Mouse (Mus musculus) thymus, postnatal 4 days (tissue): ENCODE results near the gene Smagp.
A peak's percentile ranks its signal among the peaks of the same experiment; 100 is the strongest.

Source experiments
- DNase-seq: peaks from one replicate; pipeline ENCODE4 v3.0.0; 2021

The Smagp gene

GRCm38 (mm10) chr15:100636700-100637501 is at the start of gene Smagp:
TSS of gene Smagp (minus strand) at chr15:100636940.
- peak; percentile 45 for DNase-seq

- no peak for DNase-seq
Measured at GRCm38 (mm10) chr15:100686434-100686833, 49.7 kb upstream of the Smagp start.

GRCm38 (mm10) chr15:100685849-100686248 is 49.1 kb upstream of the Smagp start:
- no peak for DNase-seq

GRCm38 (mm10) chr15:100685255-100685654 is 48.5 kb upstream of the Smagp start:
- peak; percentile 45 for DNase-seq

- DNase-seq, result no peak
Measured at GRCm38 (mm10) chr15:100684450-100684849, 47.7 kb upstream of the Smagp start.

- peak; percentile 89 for DNase-seq
Measured at GRCm38 (mm10) chr15:100683041-100683440, 46.3 kb upstream of the Smagp start.

GRCm38 (mm10) chr15:100681770-100682169 is 45.0 kb upstream of the Smagp start:
- no peak for DNase-seq

- DNase-seq, result peak; percentile 72
Measured at GRCm38 (mm10) chr15:100680381-100680780, 43.6 kb upstream of the Smagp start.

- no peak for DNase-seq
Measured at GRCm38 (mm10) chr15:100679005-100679404, 42.3 kb upstream of the Smagp start.

- no peak for DNase-seq
Measured at GRCm38 (mm10) chr15:100678581-100678980, 41.8 kb upstream of the Smagp start.

GRCm38 (mm10) chr15:100677675-100678074 is 40.9 kb upstream of the Smagp start:
- DNase-seq, result no peak

- no peak for DNase-seq
Measured at GRCm38 (mm10) chr15:100676521-100676920, 39.8 kb upstream of the Smagp start.

- DNase-seq, result no peak
Measured at GRCm38 (mm10) chr15:100675486-100675885, 38.7 kb upstream of the Smagp start.

- DNase-seq, result no peak
Measured at GRCm38 (mm10) chr15:100674566-100674965, 37.8 kb upstream of the Smagp start.

GRCm38 (mm10) chr15:100673585-100674391 is 37.0 kb upstream of the Smagp start:
- no peak for DNase-seq

- DNase-seq, result no peak
Measured at GRCm38 (mm10) chr15:100670833-100671232, 34.1 kb upstream of the Smagp start.

- no peak for DNase-seq
Measured at GRCm38 (mm10) chr15:100670004-100670403, 33.3 kb upstream of the Smagp start.

- peak; percentile 95 for DNase-seq
Measured at GRCm38 (mm10) chr15:100669337-100669736, 32.6 kb upstream of the Smagp start, which contains the start of gene Bin2. TSS of gene Bin2 (minus strand) at chr15:100669553.

- DNase-seq, result peak; percentile 55
Measured at GRCm38 (mm10) chr15:100667871-100668545, 31.3 kb upstream of the Smagp start.

- no peak for DNase-seq
Measured at GRCm38 (mm10) chr15:100667420-100667819, 30.7 kb upstream of the Smagp start.

GRCm38 (mm10) chr15:100666851-100667250 is 30.1 kb upstream of the Smagp start:
- DNase-seq, result peak; percentile 52

GRCm38 (mm10) chr15:100666219-100666696 is 29.5 kb upstream of the Smagp start:
- DNase-seq, result peak; percentile 52
